12 mouse cellular contexts compared by ENCODE assay signal in the genomic region with DNA sequence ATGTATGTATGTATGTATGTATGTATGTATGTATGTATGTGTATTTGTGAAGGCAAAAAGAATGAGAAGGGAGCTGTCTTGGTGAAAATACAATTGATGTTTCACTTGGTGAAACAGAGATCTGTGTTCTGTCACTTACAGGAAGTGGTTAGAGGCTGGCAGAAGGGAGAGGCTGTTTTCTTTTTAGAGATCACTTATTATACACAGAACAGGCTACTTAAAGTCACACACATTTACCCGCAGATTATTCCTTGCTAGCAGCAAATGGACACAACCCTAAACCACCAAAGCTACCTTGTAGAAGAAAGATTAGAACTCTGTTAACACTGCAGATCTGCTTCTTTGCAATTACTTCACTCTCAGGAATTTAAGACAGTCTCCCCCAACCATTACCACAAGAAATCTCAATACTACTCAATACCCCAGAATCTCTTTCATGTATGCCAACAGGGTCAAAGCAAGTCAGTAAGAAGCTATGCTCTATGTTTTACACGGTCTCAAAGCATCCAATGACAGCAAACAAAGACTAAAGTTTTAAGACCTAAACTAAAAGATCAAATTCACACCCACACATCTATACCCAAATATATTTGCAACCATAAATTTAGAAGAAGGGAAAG.
A peak's percentile ranks its signal among the peaks of the same experiment; 100 is the strongest.
DNase-seq lines count a peak whose midpoint lies in the region; ATAC-seq and TF ChIP-seq lines count a peak whose summit lies in the region.
"Had no signal": no experiment of that assay in that cellular context is flagged by ENCODE, and none has a peak within 500 bp of the region (broad histone marks: within the 10 kb centered on the region; RNA-seq: fewer than 3 reads in every experiment).

No protein-coding gene starts in this region.

- H3K4me2 ChIP-seq in lung, postnatal 0 days (replicated peaks; ENCODE audit: low read depth, low read length), result no peak overlapping the region
- H3K4me2 ChIP-seq in CH12.LX (ENCODE audit: insufficient read depth, low read depth, poor library complexity, severe bottlenecking), result peak overlapping the region; percentile 67; the same call in 1 of the 2 replicates
- no peak overlapping the region for H3K4me2 ChIP-seq in kidney, embryonic 14.5 days (replicated peaks; ENCODE audit: low read depth, low read length)
- H3K4me2 ChIP-seq in hindbrain, postnatal 0 days (ENCODE audit: low read depth, low read length), result no peak overlapping the region

- TF ChIP-seq EP300 in lung, postnatal 0 days (IDR thresholded peaks at IDR 0.05), result no peak
- no peak; the same call in 1 of the 2 replicates for TF ChIP-seq EP300 in CH12.LX (IDR thresholded peaks at IDR 0.05; ENCODE audit: low read length)

- DNase-seq in lung, postnatal 36 days, result peak; percentile 44
- DNase-seq in lung, postnatal 0 days (ENCODE audit: low spot score), result no peak
- DNase-seq in CH12.LX (ENCODE audit: extremely low read depth), result no peak
- no peak for DNase-seq in hindbrain, postnatal 0 days (ENCODE audit: low spot score)
- DNase-seq: cerebellum, adult 9-11 months; kidney, adult 18-20 months; layer of hippocampus, adult 9-11 months; lung, postnatal 10 days had no signal

- no peak overlapping the region for H3K27ac ChIP-seq in lung, postnatal 0 days (ENCODE audit: low read length)
- H3K27ac ChIP-seq in CH12.LX (ENCODE audit: insufficient read depth, low read depth), result peak overlapping the region; percentile 20; the same call in 1 of the 2 replicates
- 0 out of 2 replicates have a peak overlapping the region, but pooled peaks have one; percentile 17 for H3K27ac ChIP-seq in embryonic fibroblast, embryonic 13.5 days (ENCODE audit: insufficient read depth, low read length)
- H3K27ac ChIP-seq in kidney, embryonic 14.5 days (ENCODE audit: low read depth, low read length), result no peak overlapping the region
- H3K27ac ChIP-seq in hindbrain, postnatal 0 days, result no peak overlapping the region

- H3K36me3 ChIP-seq in lung, postnatal 0 days (ENCODE audit: insufficient read depth, low read length), result no peaks in the 10 kb centered on the region
- H3K36me3 ChIP-seq in CH12.LX (replicated peaks in 1 of 2; ENCODE audit: control insufficient read depth in 1 of 2, insufficient read depth in 1 of 2, low read length in 1 of 2), result no peaks in the 10 kb centered on the region
- no peaks in the 10 kb centered on the region for H3K36me3 ChIP-seq in kidney, embryonic 14.5 days (ENCODE audit: control insufficient read depth, insufficient read depth, low read length)
- H3K36me3 ChIP-seq in hindbrain, postnatal 0 days (ENCODE audit: insufficient read depth, low read length), result no peaks in the 10 kb centered on the region

- peaks cover 22% of the 10 kb centered on the region; the same call in 1 of the 2 replicates for H3K4me1 ChIP-seq in lung, postnatal 0 days (ENCODE audit: insufficient read depth, low read depth, low read length)
- H3K4me1 ChIP-seq in CH12.LX (ENCODE audit: control insufficient read depth in 1 of 2, insufficient read depth in 2 of 2), result peaks cover 5 to 43% of the 10 kb centered on the region in 2 experiments; a peak in 3 of 4 replicates
- peaks cover 3% of the 10 kb centered on the region; the same call in 1 of the 2 replicates for H3K4me1 ChIP-seq in embryonic fibroblast, embryonic 13.5 days (ENCODE audit: control insufficient read depth, insufficient read depth, low read length)
- H3K4me1 ChIP-seq in kidney, embryonic 14.5 days (ENCODE audit: control insufficient read depth, insufficient read depth, low read length), result peaks cover 10% of the 10 kb centered on the region; the same call in 1 of the 2 replicates
- H3K4me1 ChIP-seq in hindbrain, postnatal 0 days (ENCODE audit: insufficient read depth, low read length), result 0 out of 2 replicates have a peak, but pooled peaks cover 6% of the 10 kb centered on the region

- WGBS in lung, postnatal 0 days, result 24% methylated on average over 2 of the region's 2 CpGs
- 48% methylated on average over 2 of the region's 2 CpGs for WGBS in kidney, embryonic 14.5 days
- 62% methylated on average over 2 of the region's 2 CpGs for WGBS in hindbrain, postnatal 0 days

- no peak for ATAC-seq in lung, postnatal 0 days
- peak; percentile 67 for ATAC-seq in neutrophil, adult 5-6 weeks (ENCODE audit: extremely low read depth, insufficient number of reproducible peaks, low FRiP score, poor library complexity, severe bottlenecking)
- ATAC-seq in kidney, embryonic 14.5 days (ENCODE audit: low FRiP score, low TSS enrichment), result no peak
- ATAC-seq in hindbrain, postnatal 0 days, result no peak
- ATAC-seq: Patski had no signal

- no peak overlapping the region for H3K9ac ChIP-seq in lung, postnatal 0 days (replicated peaks; ENCODE audit: low read depth)
- peak overlapping the region; percentile 48 for H3K9ac ChIP-seq in CH12.LX (ENCODE audit: insufficient read depth, low read depth)
- H3K9ac ChIP-seq in kidney, embryonic 14.5 days (ENCODE audit: low read depth, low read length), result no peak overlapping the region
- no peak overlapping the region for H3K9ac ChIP-seq in hindbrain, postnatal 0 days (replicated peaks; ENCODE audit: low read length)

- no peaks in the 10 kb centered on the region for H3K27me3 ChIP-seq in lung, postnatal 0 days (replicated peaks; ENCODE audit: insufficient read depth, low read length)
- no peaks in the 10 kb centered on the region for H3K27me3 ChIP-seq in CH12.LX (replicated peaks)
- no peaks in the 10 kb centered on the region for H3K27me3 ChIP-seq in kidney, embryonic 14.5 days (ENCODE audit: control insufficient read depth, insufficient read depth, low read length)
- H3K27me3 ChIP-seq in hindbrain, postnatal 0 days (ENCODE audit: insufficient read depth, low read length), result no peaks in the 10 kb centered on the region
- H3K27me3 ChIP-seq: Patski had no signal

- TF ChIP-seq RAD21 in CH12.LX (IDR thresholded peaks at IDR 0.05; ENCODE audit: low read depth, low read length), result no peak

- no peak for TF ChIP-seq POLR2A in CH12.LX (IDR thresholded peaks at IDR 0.05; ENCODE audit: low read depth, low read length)
- TF ChIP-seq POLR2A in embryonic fibroblast, embryonic 13.5 days (IDR thresholded peaks at IDR 0.05; ENCODE audit: low read depth, low read length), result no peak

- 0 out of 2 replicates have a peak, but pooled peaks cover 3% of the 10 kb centered on the region for H3K79me2 ChIP-seq in CH12.LX (replicated peaks; ENCODE audit: control insufficient read depth, extremely low read depth, insufficient read depth, poor library complexity, severe bottlenecking)

- H3K4me3 ChIP-seq in lung, postnatal 0 days (ENCODE audit: low read depth, low read length), result no peak overlapping the region
- H3K4me3 ChIP-seq in CH12.LX (replicated peaks in 1 of 3; ENCODE audit: low read depth in 2 of 3, low read length in 2 of 3, poor library complexity in 1 of 3), result no peak overlapping the region
- no peak overlapping the region for H3K4me3 ChIP-seq in embryonic fibroblast, embryonic 13.5 days (ENCODE audit: insufficient read depth, low read length)
- H3K4me3 ChIP-seq in kidney, embryonic 14.5 days (ENCODE audit: low read length), result no peak overlapping the region
- H3K4me3 ChIP-seq in hindbrain, postnatal 0 days (ENCODE audit: low read length), result no peak overlapping the region

- in situ Hi-C loops in CH12.LX (cut with MboI; ENCODE audit: low pct_ligation_motif_present, low pct_unique_long_range_greater_than_20kb, low sequenced_read_pairs), result loop anchor here (5.0 kb wide), 1 partner anchor 40 kb away; no protein-coding TSS in a partner anchor

- no peak for TF ChIP-seq CTCF in lung, postnatal 0 days (IDR thresholded peaks at IDR 0.05)
- no peak for TF ChIP-seq CTCF in CH12.LX (conservative IDR thresholded peaks at IDR 0.05 in 1 of 2, IDR thresholded peaks at IDR 0.05 in 1 of 2; ENCODE audit: low read depth in 2 of 2, low read length in 2 of 2)
- no peak for TF ChIP-seq CTCF in embryonic fibroblast, embryonic 13.5 days (IDR thresholded peaks at IDR 0.05; ENCODE audit: borderline replicate concordance, insufficient read depth, low read length)
- TF ChIP-seq CTCF in hindbrain, postnatal 0 days (IDR thresholded peaks at IDR 0.05; ENCODE audit: low read depth), result no peak

- H3K9me3 ChIP-seq in lung, postnatal 0 days (ENCODE audit: low read length), result no peaks in the 10 kb centered on the region
- no peaks in the 10 kb centered on the region for H3K9me3 ChIP-seq in CH12.LX (replicated peaks; ENCODE audit: low read length)
- H3K9me3 ChIP-seq in kidney, embryonic 14.5 days (ENCODE audit: control insufficient read depth, low read length), result no peaks in the 10 kb centered on the region
- H3K9me3 ChIP-seq in hindbrain, postnatal 0 days (ENCODE audit: low read length), result no peaks in the 10 kb centered on the region

- dilution Hi-C loops in CH12.LX (cut with MboI; ENCODE audit: extremely low pct_ligation_motif_present, extremely low pct_unique_long_range_greater_than_20kb, low sequenced_read_pairs), result no loop called here

TF ChIP-seq in CH12.LX, 34 proteins besides CTCF, POLR2A, EP300 and RAD21:
- peak; percentile 52 for TF ChIP-seq ELF1 (IDR thresholded peaks at IDR 0.05; ENCODE audit: low read depth, low read length)
- no peak for TF ChIP-seq SMC3 (IDR thresholded peaks at IDR 0.05; ENCODE audit: low read depth, low read length)
TF ChIP-seq in CH12.LX: peak in this region for 1.

Comparison
In these comparisons a context has a peak if more than half of its experiments do, and no peak if none do; other contexts are left out.
1. H3K27ac ChIP-seq: peak in CH12.LX (single experiment) and embryonic fibroblast, embryonic 13.5 days (single experiment); none in lung, postnatal 0 days (single experiment), kidney, embryonic 14.5 days (single experiment) and hindbrain, postnatal 0 days (single experiment).